Mouse (Mus musculus) brain, embryonic 14.5 days (tissue): ENCODE results near the gene Tprn. TPM values are rescaled to one million over a fixed set of nuclear protein-coding genes. Genes with fewer than 3 reads are reported as not detected.

Source experiments
- DNase-seq: peaks from one replicate; pipeline ENCODE4 v3.0.0-alpha.2; 2011; ENCODE audit warnings: low read depth
- CTCF ChIP-seq: fragments of 200-500 bp; IDR thresholded peaks from 2 replicates; pipeline ENCODE4 v1.5.1; 2012; ENCODE audit warnings: inconsistent platforms, mild to moderate bottlenecking, moderate library complexity, borderline replicate concordance; ENCODE audit not compliant: insufficient read depth, insufficient read length; ENCODE audit errors: extremely low read depth
- POLR2A ChIP-seq: fragments of 200-500 bp; IDR thresholded peaks from 2 replicates; pipeline ENCODE4 v1.6.1; 2012; ENCODE audit warnings: mild to moderate bottlenecking, inconsistent platforms, borderline replicate concordance; ENCODE audit not compliant: poor library complexity, insufficient read depth, insufficient read length, severe bottlenecking; ENCODE audit errors: extremely low read depth
- polyA plus RNA-seq: library from polyadenylated mRNA; depleted of rRNA; stranded (reverse); fragments of >200 nt; gene quantifications from 2 replicates; pipeline ENCODE4 v1.2.3, GENCODE M21; 2012

Tprn gene
- polyA plus RNA-seq, 1 experiment, result 13.0 TPM

DNA sequence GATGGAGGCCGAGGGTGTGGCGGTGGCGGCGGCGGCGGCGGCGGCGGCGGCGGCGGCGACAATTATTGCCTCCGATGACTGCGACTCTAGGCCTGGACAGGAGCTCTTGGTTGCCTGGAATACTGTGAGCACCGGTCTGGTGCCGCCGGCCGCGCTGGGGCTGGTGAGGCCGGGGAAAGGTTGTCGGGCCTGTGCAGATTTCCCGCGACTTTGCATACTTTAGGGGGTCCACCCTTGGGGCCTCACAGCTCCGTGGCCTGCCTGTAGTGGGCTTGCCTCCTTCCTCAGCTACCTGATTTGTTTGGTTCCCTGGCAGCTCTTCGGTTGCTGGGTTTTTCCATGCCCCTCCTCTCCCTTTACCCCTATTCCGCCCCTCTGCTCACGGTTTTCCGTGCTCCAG lies 10.1 kb downstream of the Tprn start:
- no peak for DNase-seq
- no peak for TF ChIP-seq POLR2A
- TF ChIP-seq CTCF, result no peak

DNA sequence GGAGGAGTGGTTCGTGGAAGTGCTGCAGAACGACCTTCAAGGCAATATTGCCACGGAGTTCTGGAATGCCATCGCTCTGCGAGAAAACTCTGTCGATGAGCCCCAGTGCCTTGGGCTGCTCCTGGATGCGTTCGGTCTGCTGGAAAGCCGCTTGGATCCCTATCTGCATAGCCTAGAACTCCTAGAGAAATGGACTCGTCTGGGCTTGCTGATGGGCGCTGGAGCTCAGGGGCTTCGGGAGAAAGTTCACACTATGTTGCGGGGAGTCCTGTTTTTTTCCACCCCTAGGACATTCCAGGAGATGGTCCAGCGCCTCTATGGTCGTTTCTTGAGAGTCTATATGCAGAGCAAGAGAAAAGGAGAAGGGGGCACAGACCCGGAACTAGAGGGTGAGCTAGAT lies 10.6 kb downstream of the Tprn start:
- TF ChIP-seq CTCF (no peak), POLR2A (no peak)
- no peak for DNase-seq

DNA sequence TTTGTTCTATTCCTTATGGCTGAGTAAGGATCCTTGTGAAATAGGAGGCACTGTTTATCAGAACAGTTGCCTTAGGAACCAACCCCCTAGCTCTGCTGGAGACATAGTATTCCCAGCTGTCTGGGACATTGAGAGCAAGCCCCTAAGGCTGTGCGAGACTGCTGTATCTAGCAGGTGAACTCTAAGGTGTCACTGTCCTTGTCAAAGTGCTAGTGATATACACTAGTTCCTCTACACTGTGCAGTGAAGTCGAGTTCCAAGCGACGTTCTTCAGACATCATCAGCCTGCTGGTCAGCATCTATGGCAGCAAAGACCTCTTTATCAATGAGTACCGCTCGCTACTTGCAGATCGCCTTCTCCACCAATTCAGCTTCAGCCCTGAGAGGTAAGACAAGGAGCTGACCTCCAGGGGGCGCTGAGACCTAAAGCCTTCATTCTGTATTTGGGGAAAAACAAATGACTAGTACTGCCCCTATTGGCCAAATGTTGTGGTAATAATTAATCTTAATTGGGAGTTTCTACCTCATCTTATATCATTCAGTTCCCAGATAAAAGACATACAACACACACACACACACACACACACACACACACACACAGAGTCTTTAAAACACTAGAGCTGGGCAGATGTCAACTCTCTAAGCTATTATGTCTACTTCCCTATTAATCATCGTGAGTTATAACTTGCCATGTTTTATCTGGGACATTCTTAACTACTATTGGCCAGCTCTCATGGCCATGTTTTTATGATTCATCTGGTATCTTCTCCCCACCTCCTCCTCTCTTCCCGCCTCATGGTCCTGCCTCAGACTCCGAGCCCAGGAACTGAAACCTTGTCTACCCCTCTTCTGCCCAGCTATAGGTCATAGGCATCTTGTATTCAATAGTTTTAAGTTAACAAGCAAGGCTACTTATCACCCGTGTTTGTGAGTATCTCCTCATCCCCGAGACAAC lies 16.8 kb downstream of the Tprn start:
- TF ChIP-seq CTCF (peak; percentile 78; the same call in 1 of the 2 replicates), POLR2A (no peak)

DNA sequence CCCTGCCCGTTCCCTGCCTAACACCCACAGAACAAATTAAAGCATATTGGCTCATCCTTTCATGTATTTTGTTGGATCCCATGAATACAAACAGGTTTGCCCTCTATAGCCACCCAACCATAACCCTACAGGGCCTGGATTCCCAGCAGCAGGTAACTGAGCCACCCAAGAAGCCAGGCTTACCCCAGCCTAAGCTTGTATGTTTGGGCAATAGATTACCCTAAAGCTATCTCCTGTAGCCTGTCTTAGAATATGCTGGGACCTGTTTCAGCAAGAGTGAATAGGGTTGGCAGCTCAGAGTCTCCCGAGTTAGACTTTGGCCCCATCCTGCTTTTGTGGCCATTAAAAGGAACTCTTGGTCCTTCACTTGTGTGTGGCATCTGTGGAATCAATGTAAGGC lies 23.1 kb downstream of the Tprn start:
- TF ChIP-seq POLR2A, result no peak
- TF ChIP-seq CTCF, result no peak
- no peak for DNase-seq

More for the DNA sequence above, 16.8 kb downstream of the Tprn start:
- peak; percentile 88 for DNase-seq

DNA sequence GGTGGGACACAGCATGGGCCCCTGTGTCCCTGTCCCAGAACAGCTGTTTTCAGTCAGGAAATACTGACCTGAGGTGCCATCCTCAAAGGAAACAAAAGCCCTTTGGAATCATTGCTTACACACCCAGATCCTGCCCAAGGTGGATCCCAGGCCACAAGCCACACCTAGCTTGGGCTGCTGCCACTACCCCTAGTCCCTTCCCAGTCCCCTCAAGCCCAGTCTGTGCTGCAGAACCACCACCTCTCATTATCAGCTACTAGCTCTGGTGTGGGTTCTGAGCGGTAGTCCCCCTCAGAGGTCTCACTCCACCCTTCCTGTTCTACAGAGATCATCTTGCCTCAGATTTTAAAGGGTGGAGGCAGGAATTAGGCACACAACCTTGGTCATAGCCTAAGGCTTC lies 23.9 kb downstream of the Tprn start:
- TF ChIP-seq CTCF (no peak), POLR2A (no peak)
- DNase-seq, result no peak

DNA sequence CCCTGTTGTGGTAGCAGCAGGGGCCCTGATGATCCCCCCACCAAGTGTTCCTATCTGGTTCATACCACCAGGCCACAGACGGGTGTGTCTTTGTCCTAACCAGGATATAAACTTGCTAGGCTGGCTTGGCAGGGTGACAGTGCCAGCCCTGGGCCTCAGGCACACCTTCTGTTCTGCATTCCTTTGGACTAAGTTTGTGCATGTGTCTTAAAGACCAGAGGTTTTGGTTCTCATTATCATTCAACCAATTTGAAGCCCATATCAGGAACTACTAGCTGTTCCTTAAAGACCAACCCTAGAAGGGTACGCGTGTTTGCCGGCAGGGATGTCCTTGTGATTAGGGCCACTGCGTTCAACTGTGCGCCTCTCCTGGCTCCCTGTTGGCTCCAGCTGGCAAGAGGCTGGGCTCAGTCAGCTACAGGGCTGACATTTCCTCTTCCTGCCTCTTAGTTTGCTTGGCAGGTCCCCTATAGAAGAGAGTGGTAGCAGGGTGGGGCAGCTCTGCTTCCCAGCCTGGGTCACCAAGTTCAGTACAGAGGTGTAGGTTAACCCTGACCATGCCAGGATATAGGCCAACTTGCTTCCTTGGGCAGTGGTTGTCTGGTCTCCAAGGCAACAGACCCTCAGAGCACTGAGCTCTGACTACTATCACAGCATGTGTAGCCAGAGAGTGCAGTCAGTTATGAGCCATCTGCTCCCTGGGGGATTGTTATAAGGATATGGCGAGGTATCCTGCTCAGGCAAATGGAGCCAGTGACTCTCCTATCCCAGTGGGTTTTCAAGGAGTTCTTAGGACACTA lies 24.6 kb downstream of the Tprn start:
- TF ChIP-seq CTCF (no peak), POLR2A (no peak)
- no peak for DNase-seq

DNA sequence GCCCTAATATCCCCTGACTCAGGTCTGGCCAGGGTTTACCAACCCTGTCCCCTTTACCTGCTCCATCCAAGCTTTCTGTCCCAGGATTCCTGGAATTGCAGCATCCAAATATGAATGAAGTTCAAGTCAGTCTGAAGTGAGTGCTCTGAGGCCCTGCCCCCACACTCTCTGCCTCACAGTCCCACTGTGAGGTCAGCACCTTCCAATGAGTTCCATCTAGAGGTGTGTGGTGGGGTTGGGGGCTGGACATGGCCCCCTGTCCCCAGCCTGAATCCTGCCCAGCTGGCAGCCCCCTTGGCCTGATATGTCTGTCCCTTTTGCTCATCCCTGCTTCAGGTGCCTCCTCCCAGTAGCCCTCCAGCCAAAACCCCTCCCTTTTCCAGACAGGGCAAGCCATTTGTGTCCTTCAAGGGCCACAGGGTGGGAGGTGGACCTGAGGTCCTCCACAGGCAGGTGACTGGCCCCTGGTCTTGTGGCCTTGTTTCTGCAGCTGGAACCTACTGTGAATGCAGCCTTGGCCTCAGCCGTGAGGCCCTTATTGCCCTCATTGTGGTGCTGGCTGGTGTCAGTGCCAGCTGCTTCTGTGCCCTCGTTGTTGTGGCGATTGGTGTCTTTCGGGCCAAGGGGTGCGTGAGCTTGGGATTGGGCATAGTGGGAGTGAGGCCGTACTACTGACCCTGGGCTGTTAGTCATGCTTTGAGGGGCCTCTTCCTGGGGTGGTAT lies 25.7 kb downstream of the Tprn start, which contains the start of gene Tmem210:
Tmem210 (plus strand) TSS at position 219 of the 723 bp plus-strand sequence.
- TF ChIP-seq CTCF, result no peak
- no peak for TF ChIP-seq POLR2A
- DNase-seq, result no peak

DNA sequence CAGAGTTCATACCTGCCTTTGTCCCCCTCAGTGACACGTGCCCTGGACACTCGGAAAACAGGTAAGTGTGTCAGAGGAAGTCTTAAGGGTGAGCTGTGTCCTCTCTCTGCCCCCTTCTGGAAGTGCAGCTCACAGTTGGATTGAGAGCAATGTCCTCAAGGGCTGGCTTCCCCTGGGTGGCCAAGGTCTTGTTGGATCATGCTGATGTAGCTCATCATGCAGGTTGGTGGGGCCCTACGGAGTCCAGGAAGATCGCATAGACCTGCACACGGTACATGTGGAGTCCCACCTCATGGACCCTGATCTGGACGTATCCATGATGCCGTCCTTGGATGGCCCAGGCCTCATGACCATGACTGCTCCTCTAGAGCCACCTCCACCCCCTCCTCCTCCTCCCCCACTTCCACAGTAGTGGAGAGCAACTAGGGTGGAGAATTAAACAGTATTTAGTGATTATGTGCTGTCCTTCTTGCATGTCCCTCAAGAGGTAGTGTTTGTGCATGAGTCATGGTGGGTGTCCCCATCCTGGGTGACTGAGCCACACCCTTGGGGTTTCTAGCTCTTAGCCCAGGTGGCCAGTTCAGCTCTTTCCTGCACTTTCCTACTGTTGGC lies 26.4 kb downstream of the Tprn start:
- no peak for DNase-seq
- TF ChIP-seq POLR2A (no peak), CTCF (no peak)

DNA sequence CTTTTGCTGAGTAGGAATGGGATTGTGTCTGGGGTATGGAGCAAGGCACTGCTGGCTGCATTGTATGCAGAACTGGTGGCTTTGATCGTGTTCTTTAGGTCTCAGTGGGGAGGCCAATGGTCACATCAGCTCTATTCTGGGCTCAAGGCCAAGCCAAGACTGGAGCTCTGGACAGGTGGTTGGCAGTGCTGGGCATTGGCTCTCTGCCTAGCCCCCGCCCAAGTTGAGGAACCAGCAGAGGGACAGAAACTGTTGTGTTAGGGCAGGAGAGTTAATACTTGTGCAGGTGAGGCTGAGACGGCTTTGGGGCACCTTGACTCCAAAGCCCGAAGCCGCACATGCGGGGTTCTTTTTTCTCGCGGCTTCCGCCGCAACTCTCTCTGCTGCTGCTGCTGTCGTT lies 27.2 kb downstream of the Tprn start, which contains the start of gene Lrrc26:
Lrrc26 (plus strand) TSS at position 265 of the 400 bp plus-strand sequence.
- peak; percentile 53 for DNase-seq
- TF ChIP-seq POLR2A (no peak), CTCF (no peak)

DNA sequence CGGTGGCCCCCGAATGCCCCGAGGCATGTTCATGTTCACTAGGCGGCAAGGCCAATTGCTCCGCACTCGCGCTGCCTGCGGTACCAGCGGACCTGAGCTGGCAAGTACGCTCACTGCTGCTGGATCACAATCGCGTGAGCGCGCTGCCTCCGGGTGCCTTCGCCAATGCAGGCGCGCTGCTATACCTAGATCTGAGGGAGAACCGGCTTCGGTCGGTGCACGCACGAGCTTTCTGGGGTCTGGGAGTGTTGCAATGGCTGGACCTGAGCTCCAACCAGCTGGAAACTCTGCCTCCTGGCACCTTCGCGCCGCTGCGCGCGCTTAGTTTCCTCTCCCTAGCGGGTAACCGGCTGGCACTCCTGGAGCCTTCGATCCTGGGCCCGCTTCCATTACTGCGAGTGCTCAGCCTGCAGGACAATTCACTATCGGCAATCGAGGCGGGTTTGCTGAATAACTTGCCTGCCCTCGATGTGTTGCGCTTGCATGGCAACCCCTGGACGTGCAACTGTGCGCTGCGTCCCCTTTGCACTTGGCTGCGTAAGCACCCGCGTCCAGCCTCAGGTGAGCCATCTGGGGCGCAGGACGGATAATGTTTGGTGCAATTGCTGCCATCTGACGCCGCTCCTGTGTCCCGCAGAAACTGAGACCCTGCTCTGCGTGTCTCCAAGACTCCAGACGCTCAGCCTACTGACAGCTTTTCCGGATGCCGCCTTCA lies 27.8 kb downstream of the Tprn start:
- no peak for TF ChIP-seq CTCF
- DNase-seq, result peak; percentile 63
